Mouse (Mus musculus) naive thymus-derived CD4-positive, alpha-beta T cell, adult 5 months (primary cell): Measurements from ENCODE around the gene Isy1. TPM values are rescaled to one million over a fixed set of nuclear protein-coding genes. Genes with fewer than 3 reads are reported as not detected.

ENCODE experiments used
- polyA plus RNA-seq: library from polyadenylated mRNA; unstranded; fragments of 100-300 nt; shearing (Covaris generic); gene quantifications from one replicate; pipeline ENCODE4 v1.2.1, GENCODE M21; 2017

Gene Isy1
- 219 TPM for polyA plus RNA-seq

GRCm38 (mm10) chr6:87838551-87839197 lies at the start of gene Isy1:
Gene Isy1, minus strand, starts transcription at chr6:87838798.

GRCm38 (mm10) chr6:87887594-87888233 lies 49.1 kb upstream of the Isy1 start, which contains the start of gene Copg1:
Gene Copg1, plus strand, starts transcription at chr6:87887814.

GRCm38 (mm10) chr6:87850900-87851614 lies 12.5 kb upstream of the Isy1 start, which contains the start of gene Cnbp:
Gene Cnbp, minus strand, starts transcription at chr6:87851106.

GRCm38 (mm10) chr6:87835695-87836094 lies 2.9 kb downstream of the Isy1 start, which contains the start of gene Gm45140:
Gene Gm45140, minus strand, starts transcription at chr6:87835795.

GRCm38 (mm10) chr6:87811675-87812338 lies 26.8 kb downstream of the Isy1 start, which contains the start of gene Rab43:
Gene Rab43, minus strand, starts transcription at chr6:87812164.

GRCm38 (mm10) chr6:87777842-87778241 lies 60.8 kb downstream of the Isy1 start, which contains the start of gene Gp9:
Gene Gp9, plus strand, starts transcription at chr6:87778072.

Other genes starting within 250 kb of the Isy1 start
- not detected for gene Prokr1, start 248.1 kb downstream of the Isy1 start, polyA plus RNA-seq
- gene Aplf, start 166.6 kb downstream of the Isy1 start, polyA plus RNA-seq = 5.8 TPM
- gene Efcc1, start 107.9 kb downstream of the Isy1 start, polyA plus RNA-seq = 0.25 TPM
- not detected for gene Gp9, start 60.7 kb downstream of the Isy1 start, polyA plus RNA-seq
- gene Rab43, start 26.6 kb downstream of the Isy1 start, polyA plus RNA-seq = 51.5 TPM
- 36.4 TPM for gene Gm45140, start 3.0 kb downstream of the Isy1 start, polyA plus RNA-seq
- gene Cnbp, start 12.3 kb upstream of the Isy1 start, polyA plus RNA-seq = 2,062 TPM
- 160 TPM for gene Copg1, start 49.0 kb upstream of the Isy1 start, polyA plus RNA-seq
- 56.6 TPM for gene Hmces, start 75.1 kb upstream of the Isy1 start, polyA plus RNA-seq
- gene H1fx, start 142.8 kb upstream of the Isy1 start, polyA plus RNA-seq = not detected
- 261 TPM for gene Rab7, start 206.5 kb upstream of the Isy1 start, polyA plus RNA-seq
- gene Rpn1, start 245.7 kb upstream of the Isy1 start, polyA plus RNA-seq = 136 TPM